Mouse (Mus musculus) gastrocnemius, postnatal 25 days (tissue): Measurements from ENCODE around the gene Lgr6. TPM values are rescaled to one million over a fixed set of nuclear protein-coding genes. Genes with fewer than 3 reads are reported as not detected.
A peak's percentile ranks its signal among the peaks of the same experiment; 100 is the strongest.

Source experiments
- DNase-seq: peaks from one replicate; pipeline ENCODE4 v3.0.0; 2022
- total RNA-seq, 2 experiments: library from RNA; stranded (reverse); gene quantifications; 1 replicate in 1 of 2; 2 replicates in 1 of 2; pipeline ENCODE4 v1.2.3; 2021

Lgr6 gene
- total RNA-seq, 2 experiments from 2014 or later: 0.51 to 0.54 TPM

DNA sequence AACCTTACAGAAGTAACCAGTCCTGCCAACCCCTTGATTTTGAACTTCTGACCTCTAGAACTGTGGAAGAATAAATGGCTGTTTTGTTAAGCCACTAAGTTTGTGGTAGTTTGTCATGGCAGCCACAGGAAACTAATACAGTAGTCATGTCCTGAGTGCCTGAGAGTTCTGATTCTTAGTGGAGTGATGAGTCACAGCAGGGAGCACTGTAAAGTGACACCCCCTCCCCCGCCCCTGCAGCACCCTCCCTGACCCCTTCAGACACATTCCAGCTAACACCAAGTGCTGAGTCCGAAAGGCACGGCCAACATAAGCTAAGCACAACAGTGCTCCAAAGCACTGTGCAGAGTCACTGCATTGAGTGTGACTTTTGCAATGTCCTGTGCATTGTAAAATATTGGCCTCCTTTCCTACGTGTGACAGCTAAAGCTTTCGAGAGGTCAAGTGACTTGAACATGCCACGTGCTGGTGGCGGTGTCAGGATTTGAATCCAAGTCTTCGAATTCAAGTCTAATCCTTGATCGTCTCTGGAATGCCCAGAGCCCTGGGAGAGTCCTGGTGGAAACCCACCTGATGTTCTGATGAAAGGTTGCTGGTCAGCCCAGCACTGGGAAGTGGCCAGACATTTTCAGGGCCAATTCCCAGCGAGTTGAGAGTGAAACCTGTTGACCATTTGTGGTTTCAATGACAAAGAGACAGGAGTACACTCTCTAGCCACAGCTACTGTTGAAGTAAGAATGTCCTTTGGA lies 88.0 kb downstream of the Lgr6 start:
- DNase-seq: no peak

DNA sequence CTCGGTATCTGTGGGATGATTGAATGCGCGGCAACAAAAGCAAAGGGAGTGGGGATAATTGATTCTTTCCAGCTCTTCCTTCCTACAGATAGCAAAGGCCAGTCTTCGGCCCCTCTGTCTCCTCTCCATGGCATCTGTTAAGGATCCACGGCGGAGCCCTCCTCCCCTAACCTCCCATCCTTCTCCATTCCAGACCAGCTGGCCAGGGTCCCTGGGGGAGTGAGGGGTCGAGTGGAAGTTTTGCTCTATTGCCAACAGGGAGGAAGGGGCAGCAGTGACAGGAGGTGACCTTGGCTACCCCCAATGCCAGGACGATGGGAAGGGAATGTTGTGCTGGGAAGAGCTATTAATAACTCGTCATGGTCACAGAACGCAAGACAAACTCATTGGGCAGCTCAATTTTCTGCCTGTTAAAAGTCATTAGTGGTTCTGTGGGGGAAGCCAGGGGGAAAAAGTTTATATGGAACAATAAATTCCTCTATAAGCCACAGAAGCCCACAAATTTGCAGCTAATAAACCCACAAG lies 90.1 kb downstream of the Lgr6 start:
- DNase-seq: no peak

DNA sequence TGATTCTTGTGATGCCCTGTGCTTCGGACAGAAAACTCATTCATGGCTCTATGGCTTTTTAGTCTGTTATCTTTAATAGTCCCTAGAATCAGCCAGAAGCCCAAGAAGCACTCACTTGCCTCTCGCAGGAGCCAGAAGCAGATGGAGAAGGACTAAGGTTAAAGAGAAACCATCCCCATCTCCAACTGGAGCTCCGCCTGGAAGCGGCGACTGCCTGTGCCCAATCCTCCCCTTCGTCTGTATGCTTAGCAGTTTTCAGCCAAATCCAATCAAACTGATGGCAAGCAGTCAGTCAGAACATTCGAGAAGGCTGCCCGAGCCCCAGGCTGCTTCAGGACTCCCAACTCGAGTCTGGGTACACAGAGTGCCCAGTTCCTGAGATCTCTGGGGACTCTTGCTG lies 92.6 kb downstream of the Lgr6 start:
- DNase-seq: no peak

DNA sequence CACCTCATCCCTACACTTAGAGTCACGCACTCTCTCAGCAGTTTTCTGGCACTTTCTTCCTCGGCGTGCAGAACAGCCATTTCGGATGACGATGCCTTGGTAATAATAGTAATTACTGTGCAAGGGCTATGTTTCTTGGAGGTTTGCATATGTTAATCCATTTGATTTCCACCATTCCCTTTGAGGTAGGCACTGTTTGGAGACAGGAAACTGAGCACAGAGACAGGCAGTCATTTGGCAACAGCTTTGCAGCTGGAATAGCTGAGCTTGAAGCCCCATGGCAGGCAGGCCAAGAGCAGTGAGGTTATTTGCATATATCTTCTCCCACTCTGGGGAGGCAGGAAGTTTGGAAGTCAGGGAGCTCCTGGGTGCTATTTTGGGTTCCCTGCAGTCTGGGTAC lies 93.2 kb downstream of the Lgr6 start:
- DNase-seq: no peak

DNA sequence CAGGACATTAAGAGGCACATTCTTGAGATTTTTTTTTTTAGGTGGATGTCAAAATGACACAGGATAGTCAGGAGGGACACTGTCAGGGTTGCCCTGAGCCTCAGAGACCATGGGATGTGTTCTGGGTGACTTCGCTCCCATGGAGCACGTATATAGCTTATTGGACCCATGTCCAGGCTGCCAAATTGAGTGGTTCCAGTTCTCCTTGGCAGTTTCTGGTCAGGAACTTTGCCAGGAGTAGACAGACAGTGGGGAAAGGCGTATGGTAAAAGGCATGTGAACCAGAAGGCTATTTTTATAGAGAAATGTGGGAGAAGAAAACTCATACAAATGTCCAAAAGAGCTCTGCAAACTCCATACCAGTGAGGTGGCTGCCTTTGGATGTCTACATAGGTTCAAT lies 95.2 kb downstream of the Lgr6 start:
- no peak for DNase-seq

DNA sequence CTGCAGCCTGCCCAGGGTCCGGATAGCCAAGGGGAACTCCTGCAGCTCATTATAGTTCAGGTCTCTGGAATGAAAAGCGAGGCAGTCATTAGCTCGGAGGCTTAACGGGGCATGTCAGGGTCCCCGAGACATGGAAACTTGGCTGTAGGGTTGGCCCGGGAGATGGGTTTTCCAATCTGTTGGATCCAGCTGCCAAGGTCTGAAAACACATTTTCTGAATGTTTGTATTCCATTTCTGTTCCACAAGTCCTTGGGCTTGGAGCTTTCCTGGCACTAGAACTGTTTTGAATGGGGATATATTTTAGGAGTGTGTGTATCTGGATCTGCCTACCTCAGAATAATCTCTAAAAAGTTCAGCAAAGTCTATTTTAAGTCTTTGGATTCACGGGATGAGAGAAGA lies 99.4 kb downstream of the Lgr6 start:
- DNase-seq: peak; percentile 46

DNA sequence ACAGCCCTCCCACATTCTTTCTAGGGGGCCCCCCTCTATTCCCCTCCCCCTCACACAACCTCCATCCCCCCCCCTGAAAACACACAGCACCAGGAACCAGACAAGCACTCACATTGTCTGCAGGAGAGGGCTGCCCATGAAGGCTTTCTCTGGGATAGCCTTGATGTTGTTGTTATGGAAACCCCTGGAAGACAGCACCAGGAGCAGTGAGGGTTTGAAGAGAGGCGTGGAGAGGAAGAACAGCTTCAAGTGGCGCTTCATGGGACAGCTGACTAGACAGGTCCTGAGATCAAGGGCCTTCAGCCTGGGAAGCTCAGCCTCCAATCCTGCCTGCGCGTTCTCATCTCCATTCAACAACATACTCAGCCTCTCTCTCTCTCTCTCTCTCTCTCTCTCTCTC lies 101.7 kb downstream of the Lgr6 start:
- no peak for DNase-seq

DNA sequence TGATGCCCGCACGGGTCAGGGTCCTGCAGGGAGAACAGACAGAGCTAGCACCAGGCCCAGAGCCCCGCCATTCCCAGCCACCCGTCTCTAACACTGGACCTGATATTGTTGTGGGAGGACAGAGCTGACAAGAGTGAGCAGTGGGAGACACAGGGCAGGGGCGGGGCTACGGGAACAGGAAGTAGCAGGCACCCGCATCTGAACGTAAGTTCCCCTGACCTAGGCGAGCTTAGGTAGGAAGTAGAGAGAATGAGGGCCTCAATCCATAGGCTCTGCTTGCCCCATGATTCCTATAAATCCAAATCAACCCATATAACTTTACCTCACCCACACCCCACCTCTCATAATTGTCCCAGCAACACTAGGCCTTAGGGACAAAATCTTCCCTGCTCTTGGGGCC lies 104.5 kb downstream of the Lgr6 start:
- no peak for DNase-seq

DNA sequence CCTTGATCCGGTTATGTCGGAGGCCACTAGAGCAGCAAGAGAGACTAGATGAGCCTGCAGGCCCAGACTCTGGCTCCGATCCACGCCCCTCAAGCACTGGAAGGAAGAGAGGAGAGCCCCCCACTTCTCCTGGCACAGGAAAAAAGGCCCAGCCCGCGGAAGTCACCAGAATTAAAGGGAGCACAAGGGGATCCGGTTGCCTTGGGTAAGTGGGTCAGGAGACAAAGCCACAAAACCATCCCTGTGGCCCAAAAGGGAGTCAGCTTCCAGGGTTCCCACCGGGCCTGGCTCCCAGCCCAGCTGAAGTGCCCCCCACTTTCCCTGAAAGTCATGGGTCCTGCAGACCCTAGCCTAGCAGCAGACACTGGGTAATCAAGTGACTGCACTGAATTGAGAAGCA lies 106.8 kb downstream of the Lgr6 start:
- DNase-seq: no peak

DNA sequence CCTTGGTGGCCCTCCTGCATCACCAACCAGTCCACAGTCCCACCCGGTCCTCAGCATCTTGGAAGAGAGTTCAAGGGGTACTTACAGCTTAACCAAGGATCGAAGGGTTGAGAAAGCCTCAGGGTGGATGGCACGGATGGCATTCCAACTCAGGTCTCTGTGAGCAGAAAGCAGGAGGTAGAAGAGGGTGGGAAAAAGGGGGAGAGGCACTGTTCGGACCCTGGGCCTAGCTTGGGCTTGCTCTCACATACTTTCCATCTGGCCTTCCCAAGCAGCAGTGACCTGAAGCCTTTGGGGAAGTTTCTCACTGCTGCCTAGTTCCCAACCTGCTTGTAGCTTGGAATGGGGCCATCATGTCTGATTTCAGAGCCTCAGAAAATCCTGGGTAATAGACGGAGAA lies 107.5 kb downstream of the Lgr6 start:
- DNase-seq: no peak

DNA sequence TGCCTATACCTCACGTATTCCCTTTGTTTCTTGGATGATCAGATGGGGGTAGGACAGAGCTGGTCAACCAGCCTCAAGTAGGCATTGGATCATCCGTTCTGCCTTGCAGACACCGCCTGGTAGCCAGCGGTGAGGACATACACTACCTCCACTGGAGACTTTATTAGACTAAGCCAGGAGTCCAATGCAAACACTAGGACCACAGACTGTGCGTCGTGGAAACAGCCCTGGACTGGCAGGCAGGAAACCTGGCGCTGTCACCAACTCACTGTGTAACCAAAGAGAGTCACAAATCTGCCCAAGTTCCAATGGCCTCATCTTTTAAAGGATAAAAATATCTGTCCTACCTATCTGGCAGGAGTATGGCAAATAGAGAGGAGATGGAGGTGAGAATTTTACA lies 108.6 kb downstream of the Lgr6 start:
- no peak for DNase-seq

DNA sequence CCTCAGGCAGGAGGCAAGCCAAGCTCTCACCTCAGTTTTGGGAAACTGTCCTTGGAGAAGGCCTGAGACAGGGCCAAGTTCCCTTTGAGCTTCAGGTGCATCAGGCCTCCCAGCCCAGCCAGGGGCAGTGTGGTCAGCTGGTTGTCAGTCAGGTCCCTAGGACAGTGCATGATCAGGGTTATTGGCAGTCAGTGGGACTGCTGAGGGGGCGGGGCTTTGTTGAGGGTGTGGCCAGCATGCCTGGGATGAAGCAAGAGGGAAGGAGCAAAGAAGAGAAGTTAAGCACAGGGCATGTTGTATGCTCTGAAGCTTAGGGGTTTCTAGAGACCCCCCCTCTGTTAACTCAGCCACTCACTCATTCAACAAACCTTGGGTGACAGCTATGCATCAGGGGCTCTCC lies 109.1 kb downstream of the Lgr6 start:
- DNase-seq: no peak

DNA sequence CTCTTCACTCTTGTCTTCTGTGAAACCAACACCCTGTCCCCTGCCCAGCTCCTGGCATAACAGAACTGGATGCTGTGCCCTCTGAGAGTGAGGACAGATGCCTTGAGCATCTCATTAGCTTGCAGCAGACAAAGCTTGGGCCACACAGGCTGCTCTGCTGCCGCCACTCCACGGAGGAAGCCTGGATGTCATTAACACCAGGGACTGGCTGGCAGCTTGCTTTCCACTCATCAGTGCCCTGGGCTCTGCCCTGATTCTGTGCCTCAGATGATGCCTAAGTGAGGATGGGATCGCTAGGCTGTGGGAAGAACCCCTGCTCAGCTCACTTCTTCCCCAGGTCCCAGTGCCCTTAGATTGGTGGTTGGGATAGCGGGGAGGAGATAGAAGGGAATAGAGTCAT lies 109.6 kb downstream of the Lgr6 start:
- DNase-seq: no peak

DNA sequence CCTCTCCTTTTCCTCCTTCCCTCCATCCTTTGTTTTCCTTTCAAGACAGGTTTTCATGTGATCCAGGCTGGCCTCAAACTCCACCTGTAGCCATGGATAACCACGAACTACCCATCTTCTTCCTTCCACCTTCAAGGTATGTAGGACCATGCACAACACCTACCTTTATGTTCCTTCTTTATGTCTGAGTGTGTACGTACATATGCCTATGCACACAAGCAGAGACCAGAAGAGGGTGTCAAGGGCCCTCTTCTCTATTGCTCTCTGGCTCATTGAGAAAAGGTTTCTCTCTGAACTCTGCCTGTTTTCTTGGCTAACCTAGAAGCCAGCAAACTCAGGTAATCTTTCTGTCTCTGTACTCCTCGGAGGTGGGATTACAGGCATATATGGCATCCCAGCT lies 110.3 kb downstream of the Lgr6 start:
- DNase-seq: no peak

DNA sequence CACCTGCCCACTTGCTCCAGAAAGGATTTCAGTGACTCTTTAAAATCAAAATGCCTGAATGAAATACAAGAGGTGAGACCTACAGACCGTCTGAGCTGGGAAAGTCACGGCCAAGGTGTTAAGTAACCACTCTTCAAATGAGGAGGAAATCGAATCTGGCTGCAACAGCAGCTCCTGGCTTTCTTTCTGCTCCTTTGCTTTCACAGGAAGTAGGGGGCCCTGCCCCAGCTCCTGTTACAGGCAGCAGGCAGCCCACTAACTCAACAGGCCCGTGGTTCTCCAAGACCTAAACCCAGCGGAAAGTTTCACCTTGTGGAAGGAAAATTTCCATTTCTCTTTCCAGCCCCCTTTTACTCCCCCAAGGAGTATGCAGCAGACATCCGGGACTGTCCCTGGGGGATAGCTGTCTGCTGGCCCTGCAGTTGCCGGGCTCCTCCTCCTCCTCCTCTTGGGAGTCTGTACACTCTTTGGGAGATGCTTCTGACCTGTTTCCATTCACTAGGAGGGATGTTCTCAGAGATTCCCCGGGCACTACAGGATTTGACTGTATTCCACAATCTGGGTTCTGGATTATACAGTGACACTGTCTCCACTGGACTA lies 112.9 kb downstream of the Lgr6 start:
- DNase-seq: no peak

DNA sequence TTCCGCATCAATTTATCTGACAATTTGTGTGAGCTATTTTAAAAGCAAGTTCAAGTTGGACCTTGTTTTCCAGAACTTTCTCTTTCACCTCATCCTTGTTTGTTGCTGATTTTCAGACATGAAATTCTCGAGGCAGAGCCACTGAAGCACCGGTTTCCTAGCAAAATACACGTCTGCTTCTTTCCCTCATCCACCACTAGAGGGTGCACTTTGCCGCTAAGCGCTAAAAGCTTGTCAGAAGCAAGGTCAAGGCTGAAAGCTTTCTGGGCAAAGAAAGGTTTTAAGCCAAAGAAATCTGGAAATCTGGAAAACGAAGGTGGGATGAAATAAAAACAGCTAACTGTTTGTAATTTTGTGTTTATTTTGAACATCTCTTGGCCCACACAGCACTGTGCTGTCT lies 115.7 kb downstream of the Lgr6 start:
- peak; percentile 44 for DNase-seq

DNA sequence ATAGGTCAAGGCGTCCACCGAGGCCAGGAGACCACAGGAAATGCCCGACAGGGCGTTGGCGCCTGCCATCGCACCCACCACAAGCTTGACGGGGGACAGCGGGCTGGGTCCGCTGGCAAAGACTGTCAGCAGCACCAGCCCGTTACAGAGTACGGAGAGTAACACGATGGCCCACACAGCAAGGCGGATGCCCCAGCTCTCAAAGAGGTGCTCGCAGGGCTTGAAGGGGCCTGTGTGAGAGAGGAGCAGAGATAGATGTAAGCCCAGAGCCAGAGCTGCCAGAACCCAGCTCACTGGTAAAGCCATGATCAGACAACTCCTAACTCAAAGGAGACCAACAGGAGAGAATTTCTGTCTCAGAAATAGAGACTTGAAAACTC lies 117.1 kb downstream of the Lgr6 start:
- DNase-seq: no peak

DNA sequence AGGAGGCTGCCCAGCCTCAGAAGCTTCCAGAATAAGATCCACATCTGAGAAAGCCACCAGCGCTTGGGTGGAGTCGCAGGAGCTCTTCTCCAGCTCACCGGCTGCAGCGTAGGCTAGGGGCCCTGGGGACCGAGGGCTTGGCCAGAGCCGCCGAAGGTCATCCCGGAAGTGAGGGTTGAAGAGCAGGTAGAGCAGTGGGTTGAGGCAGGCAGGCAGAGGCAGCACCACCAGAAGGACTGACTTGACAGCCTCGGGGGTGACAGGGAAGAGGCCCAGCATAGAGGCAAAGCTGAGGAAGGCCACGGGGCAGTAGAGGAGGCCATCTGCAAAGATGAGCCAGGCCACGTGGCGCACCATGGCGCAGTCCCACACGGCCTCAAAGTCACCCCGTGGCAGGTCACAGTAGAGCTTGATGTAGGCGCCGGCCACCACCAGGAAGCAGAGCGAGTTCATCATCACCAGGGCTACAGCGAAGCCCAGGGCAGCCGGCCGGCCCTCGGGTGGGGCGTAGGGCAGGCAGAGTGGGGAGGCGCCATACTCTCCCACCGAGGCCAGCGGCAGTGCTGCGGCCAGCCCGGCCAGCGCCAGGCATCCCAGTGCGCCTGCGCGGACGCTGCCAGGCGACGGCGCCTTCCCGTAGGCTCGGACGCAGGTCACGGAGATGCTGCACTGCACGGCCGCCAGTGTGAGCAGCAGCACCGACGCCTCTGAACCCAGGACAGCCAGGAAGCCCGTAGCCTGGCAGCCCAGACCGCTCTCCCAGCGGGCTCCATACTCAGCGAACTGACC lies 117.7 kb downstream of the Lgr6 start:
- no peak for DNase-seq

DNA sequence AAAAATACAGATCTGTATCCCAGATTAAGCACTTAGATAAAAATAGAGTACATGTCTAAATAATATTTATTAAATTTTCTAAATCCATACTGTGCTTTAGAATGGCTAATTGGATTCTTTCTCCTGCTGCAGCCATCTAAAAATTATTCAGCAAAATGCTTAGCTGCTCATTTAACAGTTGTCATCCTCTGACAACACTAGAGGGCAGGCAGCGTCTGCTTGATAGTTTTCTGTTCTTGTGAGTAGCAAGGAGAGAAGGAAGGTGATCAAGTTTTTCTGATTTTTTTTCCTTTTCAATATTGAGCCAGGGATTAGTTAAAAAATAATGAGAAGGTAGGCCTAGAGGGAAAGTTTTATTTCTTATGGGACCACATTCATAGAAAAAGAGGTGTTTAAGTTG lies 132.2 kb downstream of the Lgr6 start:
- DNase-seq: no peak

DNA sequence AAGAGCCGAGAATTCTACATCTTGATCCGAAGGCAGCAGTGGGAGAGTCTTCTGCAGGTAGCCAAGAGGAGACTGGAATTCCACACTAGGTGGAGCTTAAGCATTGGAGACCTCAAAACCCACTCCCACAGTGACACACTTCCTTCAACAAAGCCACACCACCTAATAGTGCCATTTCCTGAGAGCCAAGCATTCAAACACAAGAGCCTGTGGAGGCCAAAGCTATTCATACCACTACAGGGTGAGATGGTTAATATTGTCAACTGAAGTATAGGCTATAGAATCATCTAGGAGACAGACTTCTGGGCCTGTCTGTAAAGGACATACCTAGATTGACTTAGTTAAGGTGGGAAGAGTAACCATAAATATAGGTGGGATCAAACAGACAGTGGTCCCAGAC lies 139.6 kb downstream of the Lgr6 start:
- DNase-seq: no peak

DNA sequence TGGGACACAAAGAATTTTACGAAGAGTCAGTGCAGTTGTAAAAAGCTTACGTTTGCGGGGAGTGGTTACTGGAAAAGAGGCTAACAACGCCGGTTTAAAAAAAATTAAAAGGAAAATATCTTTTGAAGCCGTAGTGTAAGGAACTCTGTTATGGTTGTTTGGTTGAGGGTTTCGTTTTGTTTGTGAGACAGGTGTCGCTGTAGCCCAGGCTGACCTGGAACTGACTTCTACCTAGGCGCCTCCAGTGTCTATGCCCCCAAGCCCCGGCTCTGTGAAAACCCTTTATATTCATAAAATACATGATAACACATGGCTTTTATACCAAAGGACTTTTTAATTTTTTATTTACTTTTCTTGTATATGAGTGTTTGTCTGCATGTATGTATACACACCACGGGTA lies 142.3 kb downstream of the Lgr6 start:
- no peak for DNase-seq

DNA sequence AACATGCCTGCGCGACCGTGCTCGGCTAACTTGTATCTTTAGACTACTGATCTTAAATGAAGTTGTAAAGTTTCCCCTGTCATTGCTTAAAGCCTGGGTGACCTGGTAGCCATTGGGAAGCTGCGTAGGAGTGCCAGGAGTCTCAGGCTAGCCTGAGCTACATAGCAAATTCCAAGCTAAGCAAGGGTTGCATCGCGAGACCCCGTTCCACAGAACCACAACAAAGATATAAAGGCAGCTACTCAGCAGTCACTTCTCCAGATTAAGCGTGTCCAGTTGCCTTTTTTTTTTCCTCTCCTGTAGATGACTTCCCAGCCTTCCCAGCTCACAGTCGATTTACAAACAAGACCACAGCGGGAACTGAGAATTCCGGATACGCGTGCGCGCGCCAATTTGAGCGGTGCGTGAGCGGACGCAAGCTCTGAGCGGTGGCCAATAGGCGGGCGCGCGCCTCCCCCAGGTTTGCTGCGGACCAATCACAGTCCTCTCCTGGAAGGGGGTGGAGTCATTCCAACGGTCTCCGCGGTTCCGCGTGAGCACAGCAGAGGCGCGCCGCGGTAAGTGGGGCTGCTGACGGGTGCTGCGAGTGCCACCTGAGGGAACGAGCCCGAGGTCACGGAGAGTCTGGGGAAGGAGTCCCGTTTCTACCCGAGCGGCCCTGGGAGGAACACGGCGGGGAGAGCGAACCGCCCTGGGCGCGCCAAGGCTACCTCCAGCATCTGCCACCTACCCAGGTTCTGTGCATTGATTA lies 142.8 kb downstream of the Lgr6 start, which contains the start of gene Ube2t:
TSS of gene Ube2t (plus strand) at position 513 of the 751 bp plus-strand sequence.
- peak; percentile 95 for DNase-seq

DNA sequence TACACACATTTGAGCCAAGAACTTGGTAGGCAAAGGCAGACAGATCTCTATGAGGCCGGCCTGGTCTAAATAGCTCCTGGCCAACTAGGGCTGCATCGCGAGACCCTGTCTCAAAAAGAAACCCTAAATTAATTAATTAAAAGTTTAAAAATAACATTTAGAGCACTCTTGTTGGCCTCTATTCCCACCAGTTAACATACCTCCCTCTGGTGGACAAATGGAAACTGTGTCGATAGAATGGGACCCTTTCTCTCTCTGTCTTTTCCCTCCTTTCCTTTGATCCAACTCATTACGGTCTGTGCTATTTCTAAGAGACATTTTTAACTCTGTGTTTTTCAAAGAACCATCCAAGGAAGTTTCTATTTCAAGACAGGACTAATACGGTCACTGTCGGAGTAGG lies 144.4 kb downstream of the Lgr6 start:
- no peak for DNase-seq
